Mouse (Mus musculus): Measurements from ENCODE around the gene Prps1l3.
A peak's percentile ranks its signal among the peaks of the same experiment; 100 is the strongest.
"Not testable (repeated sequence)": the region's sequence is repeated elsewhere in the genome, so short reads cannot be mapped to it uniquely, and the experiment has no call there.

Gene Prps1l3

GRCm38 (mm10) chr12:57230192-57230706 is at the start of gene Prps1l3, which contains the start of gene Mipol1:
TSS of gene Prps1l3 (plus strand) at chr12:57230412.
TSS of gene Mipol1 (plus strand) at chr12:57230427.
- DNase-seq (ENCODE audit: low spot score in 2 of 2), result peak; percentile 77 to 85

- DNase-seq (ENCODE audit: low spot score in 2 of 2), result no peak
These were observed 45.6 kb upstream of the Prps1l3 start for GRCm38 (mm10) chr12:57184401-57185147.

GRCm38 (mm10) chr12:57185475-57185874 is 44.7 kb upstream of the Prps1l3 start:
- DNase-seq (ENCODE audit: low spot score in 2 of 2), result no peak

GRCm38 (mm10) chr12:57186126-57186525 is 44.1 kb upstream of the Prps1l3 start:
- DNase-seq (ENCODE audit: low spot score in 2 of 2), result no peak

GRCm38 (mm10) chr12:57187032-57187431 is 43.2 kb upstream of the Prps1l3 start:
- no peak for DNase-seq (ENCODE audit: low spot score in 2 of 2)

GRCm38 (mm10) chr12:57194609-57195008 is 35.6 kb upstream of the Prps1l3 start:
- DNase-seq (ENCODE audit: low spot score in 2 of 2), result no peak

GRCm38 (mm10) chr12:57196286-57196607 is 34.0 kb upstream of the Prps1l3 start:
- no peak for DNase-seq (ENCODE audit: low spot score in 2 of 2)

- peak in 1 of 2 experiments; percentile 5 for DNase-seq (ENCODE audit: low spot score in 2 of 2)
These were observed 33.4 kb upstream of the Prps1l3 start for GRCm38 (mm10) chr12:57196608-57197362.

GRCm38 (mm10) chr12:57197363-57198026 is 32.7 kb upstream of the Prps1l3 start, which contains the start of gene Slc25a21:
TSS of gene Slc25a21 (minus strand) at chr12:57197472.
- no peak for DNase-seq (ENCODE audit: low spot score in 2 of 2)

GRCm38 (mm10) chr12:57198269-57198668 is 31.9 kb upstream of the Prps1l3 start:
- DNase-seq (ENCODE audit: low spot score in 2 of 2), result no peak

- no peak for DNase-seq (ENCODE audit: low spot score in 2 of 2)
These were observed 30.8 kb upstream of the Prps1l3 start for GRCm38 (mm10) chr12:57199427-57199826.

- no peak for DNase-seq (ENCODE audit: low spot score in 2 of 2)
These were observed 28.3 kb upstream of the Prps1l3 start for GRCm38 (mm10) chr12:57201901-57202300.

- no peak for DNase-seq (ENCODE audit: low spot score in 2 of 2)
These were observed 25.8 kb upstream of the Prps1l3 start for GRCm38 (mm10) chr12:57204276-57204851.

GRCm38 (mm10) chr12:57211353-57212311 is 18.6 kb upstream of the Prps1l3 start:
- DNase-seq (ENCODE audit: low spot score in 2 of 2), result peak in 1 of 2 experiments; percentile 8

- DNase-seq (ENCODE audit: low spot score in 2 of 2), result not testable (repeated sequence)
These were observed 17.7 kb upstream of the Prps1l3 start for GRCm38 (mm10) chr12:57212463-57212862.

GRCm38 (mm10) chr12:57226411-57226810 is 3.8 kb upstream of the Prps1l3 start:
- no peak for DNase-seq (ENCODE audit: low spot score in 2 of 2)

- no peak for DNase-seq (ENCODE audit: low spot score in 2 of 2)
These were observed 2.4 kb upstream of the Prps1l3 start for GRCm38 (mm10) chr12:57227776-57228175.

GRCm38 (mm10) chr12:57229703-57230102 is 509 bp upstream of the Prps1l3 start:
- DNase-seq (ENCODE audit: low spot score in 2 of 2), result no peak

GRCm38 (mm10) chr12:57231085-57231875 is 1.1 kb downstream of the Prps1l3 start:
- DNase-seq (ENCODE audit: low spot score in 2 of 2), result no peak

- no peak for DNase-seq (ENCODE audit: low spot score in 2 of 2)
These were observed 3.2 kb downstream of the Prps1l3 start for GRCm38 (mm10) chr12:57233386-57233785.
